Mouse (Mus musculus): ENCODE results near the gene Marveld1. TPM values are rescaled to one million over a fixed set of nuclear protein-coding genes. Genes with fewer than 3 reads are reported as not detected.

The Marveld1 gene
- total RNA-seq, 4 experiments from 2014 or later, result 19.4 to 22.3 (median 20.0) TPM

DNA sequence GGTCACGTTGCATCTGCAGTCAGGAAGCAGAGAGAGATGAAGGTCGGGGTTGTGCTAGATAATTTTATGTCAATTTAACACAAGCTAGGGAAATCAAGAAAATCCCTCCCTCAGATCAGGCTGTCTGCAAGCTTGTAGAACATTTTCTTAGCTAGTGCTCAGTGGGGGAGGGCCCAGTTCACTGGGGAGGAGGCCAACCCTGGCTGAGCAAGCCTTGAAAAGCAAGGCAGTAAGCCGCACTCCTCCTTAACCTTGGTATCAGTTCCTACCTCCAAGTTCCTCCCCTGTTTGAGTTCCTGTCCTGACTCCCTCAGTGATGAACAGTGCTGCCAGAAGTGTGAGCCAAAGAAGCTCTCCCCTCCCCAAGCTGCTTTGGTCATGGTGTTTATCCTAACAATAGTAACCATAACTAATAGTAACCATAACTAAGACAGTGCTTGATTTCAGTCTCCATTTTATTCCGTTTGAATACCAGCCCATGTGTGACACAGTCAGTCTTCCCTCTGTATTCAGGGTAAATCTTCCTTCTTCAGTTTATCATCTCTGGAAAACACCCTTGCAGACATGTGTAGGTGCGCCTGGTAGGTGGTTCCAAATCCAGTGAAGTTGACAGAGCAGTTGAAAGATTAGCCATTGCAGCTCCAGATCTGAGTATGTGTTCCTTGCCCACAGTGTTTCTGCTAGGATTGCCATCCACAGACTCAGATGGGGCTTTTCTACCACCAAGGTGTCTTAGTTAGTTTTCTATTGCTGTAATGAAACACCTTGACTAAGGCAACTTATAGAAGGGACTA is 7.3 kb upstream of the Marveld1 start:
- no peak for DNase-seq (ENCODE audit: low spot score)

DNA sequence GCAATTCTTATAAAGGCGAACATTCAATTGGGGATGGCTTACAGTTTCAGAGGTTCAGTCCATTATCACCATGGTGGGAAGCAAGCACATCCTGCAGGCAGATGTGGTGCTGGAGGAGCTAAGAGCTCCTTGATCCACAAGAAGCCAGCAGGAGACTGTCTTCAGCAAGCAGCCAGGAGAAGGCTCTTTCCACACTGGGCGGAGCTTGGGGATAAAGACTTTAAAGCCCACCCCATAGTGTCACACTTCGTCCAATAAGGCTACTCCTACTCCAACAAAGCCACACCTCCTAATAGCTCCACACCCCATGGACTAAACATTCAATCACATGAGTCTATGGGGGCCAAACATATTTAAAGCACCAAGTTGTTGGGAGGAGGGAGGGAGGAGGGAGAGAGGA is 5.2 kb upstream of the Marveld1 start:
- no peak for DNase-seq (ENCODE audit: low spot score)

DNA sequence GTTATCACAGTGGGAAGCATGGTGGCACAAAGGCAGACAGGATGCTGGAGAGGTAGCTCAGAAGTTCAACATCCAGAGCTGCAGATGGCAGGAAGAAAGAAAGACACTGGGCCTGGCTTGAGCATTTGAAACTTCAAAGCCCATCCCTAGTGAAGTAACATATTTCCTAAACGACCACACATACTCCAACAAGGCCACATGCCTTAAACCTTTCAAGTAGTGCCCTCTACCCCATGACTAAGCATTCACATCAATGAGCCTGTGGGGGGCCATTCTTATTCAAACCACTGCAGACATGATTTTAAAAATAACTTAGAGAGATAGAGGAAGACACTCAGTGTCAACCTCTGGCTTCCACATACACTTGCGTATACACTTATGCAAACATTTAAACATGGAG is 4.4 kb upstream of the Marveld1 start:
- DNase-seq (ENCODE audit: low spot score), result no peak

DNA sequence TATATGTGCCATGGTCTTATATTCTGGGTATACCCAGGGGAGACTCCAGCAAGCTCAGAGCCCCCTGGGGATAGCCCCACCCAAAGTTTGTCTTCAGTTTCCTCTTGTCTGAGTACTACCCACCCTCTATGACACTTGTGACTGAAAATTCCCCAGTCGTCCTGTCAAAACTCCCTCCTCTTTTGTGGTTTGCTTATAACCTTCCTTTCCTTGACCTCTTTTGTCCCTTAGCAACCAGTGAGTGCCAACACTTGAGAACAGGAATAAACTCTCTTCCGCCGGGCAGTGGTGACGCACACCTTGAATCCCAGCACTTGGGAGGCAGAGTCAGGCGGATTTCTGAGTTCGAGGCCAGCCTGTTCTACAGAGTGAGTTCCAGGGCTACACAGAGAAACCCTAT is 3.1 kb upstream of the Marveld1 start:
- no peak for DNase-seq (ENCODE audit: low spot score)

GRCm38 (mm10) chr19:42144541-42145167 is 2.5 kb upstream of the Marveld1 start:
- peak; percentile 88 for DNase-seq (ENCODE audit: low spot score)

- DNase-seq (ENCODE audit: low spot score), result no peak
Observed at GRCm38 (mm10) chr19:42145210-42145609, 2.0 kb upstream of the Marveld1 start.

GRCm38 (mm10) chr19:42145731-42146130 is 1.5 kb upstream of the Marveld1 start:
- DNase-seq (ENCODE audit: low spot score), result no peak

GRCm38 (mm10) chr19:42146276-42147010 is 757 bp upstream of the Marveld1 start:
- DNase-seq (ENCODE audit: low spot score), result no peak

DNA sequence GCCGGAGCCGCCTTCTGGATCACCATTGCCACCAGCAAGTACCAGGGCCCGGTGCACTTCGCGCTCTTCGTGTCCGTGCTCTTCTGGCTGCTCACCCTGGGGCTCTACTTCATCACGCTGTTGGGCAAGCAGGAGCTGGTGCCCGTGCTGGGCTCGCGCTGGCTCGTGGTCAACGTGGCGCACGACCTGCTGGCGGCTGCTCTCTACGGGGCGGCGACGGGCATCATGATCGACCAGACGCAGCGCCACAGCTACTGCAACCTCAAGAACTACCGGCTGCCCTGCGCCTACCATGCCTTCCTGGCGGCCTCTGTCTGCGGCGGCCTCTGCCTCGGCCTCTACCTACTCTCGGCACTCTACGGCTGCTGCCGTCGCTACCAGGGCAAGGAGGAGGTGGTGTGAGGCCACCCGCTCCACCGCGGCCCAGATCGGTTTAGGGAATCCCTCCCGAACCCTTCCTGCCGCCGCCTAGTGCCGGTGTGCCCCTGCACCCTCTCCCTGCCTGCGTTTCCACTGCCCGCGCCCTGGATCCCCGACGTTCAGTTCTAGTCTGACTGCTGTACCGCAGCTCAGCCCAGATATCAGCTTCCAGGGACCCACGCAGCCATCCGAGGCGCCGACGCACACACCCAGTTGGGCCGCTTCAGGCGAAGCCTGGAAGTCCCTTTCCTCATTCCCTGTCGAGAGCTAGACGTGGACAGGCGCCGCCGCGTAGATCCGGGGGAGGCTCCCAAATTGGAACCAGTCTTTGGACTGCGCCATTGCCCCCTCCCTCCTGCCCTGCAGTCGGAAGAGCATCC is 769 bp downstream of the Marveld1 start:
- DNase-seq (ENCODE audit: low spot score), result peak; percentile 76

DNA sequence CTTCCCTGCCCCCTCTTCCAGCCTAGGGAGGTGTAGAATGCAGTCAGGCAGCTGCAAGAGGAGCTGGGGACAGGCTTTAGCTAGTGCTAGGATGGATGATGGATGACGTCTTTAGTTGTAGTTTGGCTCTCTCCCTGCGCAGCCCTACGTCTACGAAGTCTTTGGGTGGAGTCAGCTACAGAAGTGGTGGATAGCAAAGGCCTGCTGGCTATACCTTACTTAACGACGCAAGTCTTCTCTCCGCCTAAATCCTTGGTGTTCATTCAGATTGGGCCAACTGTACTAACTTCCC is 1.3 kb downstream of the Marveld1 start:
- no peak for DNase-seq (ENCODE audit: low spot score)

- peak; percentile 90 for DNase-seq (ENCODE audit: low spot score)
Observed at GRCm38 (mm10) chr19:42151990-42152389, 4.8 kb downstream of the Marveld1 start.

GRCm38 (mm10) chr19:42157493-42158237 is 10.5 kb downstream of the Marveld1 start:
- DNase-seq (ENCODE audit: low spot score), result no peak

- DNase-seq (ENCODE audit: low spot score), result no peak
Observed at GRCm38 (mm10) chr19:42158246-42159017, 11.2 kb downstream of the Marveld1 start.

GRCm38 (mm10) chr19:42163764-42164163 is 16.6 kb downstream of the Marveld1 start, which contains the start of gene Zfyve27:
Gene Zfyve27 (plus strand): TSS chr19:42163951.
- no peak for DNase-seq (ENCODE audit: low spot score)

DNA sequence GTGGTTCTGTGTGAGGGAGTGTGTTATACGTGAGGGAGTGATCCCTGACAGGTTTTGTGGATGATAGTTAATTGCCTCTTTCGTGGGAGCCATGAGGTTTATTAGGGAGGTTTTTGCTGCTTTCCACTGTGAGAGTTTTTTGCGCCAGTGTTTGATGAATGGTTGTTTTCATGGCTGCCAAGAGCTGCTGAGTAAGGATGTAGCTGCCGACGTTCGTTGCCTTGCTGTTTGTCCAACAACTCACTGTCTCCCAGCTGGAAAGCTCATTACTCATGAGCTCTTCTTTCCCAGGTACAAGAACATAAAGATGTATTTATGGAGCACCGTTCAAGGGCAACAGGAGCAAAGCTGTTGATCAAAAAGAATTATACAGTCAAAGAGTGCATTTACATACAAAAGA is 17.0 kb downstream of the Marveld1 start:
- no peak for DNase-seq (ENCODE audit: low spot score)

- peak; percentile 90 for DNase-seq (ENCODE audit: low spot score)
Observed at GRCm38 (mm10) chr19:42166130-42166529, 18.9 kb downstream of the Marveld1 start.

DNA sequence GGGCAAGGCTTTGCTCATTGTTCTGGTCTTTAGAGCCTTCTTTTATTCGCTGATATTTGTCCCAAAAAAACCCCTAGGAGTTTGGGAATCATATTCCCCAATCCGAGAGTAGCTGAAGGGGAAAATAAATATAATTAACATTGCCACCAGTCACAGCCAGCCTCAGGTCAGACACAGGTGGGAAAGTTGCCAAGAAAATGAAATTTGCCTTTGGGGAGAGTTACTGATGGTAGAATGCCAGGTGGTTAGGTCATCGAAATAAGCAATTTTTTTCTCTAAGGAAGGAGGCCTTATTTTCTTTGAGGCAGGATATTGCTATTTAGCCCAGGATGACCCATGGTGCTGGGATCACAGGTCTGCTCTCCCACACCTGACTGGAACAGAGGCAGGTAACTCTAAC is 19.6 kb downstream of the Marveld1 start:
- DNase-seq (ENCODE audit: low spot score), result no peak

DNA sequence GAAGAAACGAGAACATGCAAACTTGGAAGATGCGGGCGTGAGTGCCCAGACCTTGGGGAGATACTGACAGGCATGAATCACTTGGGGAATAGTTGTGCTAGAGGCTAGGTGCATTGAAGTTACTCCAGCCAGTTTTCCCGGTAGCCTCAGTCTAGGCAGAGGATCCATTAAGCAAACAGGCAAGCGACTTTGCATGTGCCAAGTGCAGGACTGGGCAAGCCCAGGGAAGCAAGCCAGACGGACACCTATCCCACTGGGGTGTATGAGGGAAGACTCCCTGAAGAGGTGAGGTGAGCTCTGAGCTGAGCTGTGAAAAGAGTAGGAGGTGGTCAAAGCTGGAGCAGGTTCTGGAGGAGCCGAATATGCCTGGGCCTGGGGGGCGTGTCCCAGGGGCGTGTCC is 20.3 kb downstream of the Marveld1 start:
- DNase-seq (ENCODE audit: low spot score), result no peak

- DNase-seq (ENCODE audit: low spot score), result no peak
Observed at GRCm38 (mm10) chr19:42169322-42169975, 22.2 kb downstream of the Marveld1 start.

Measured in heart, adult 8-10 months (tissue).